Mouse (Mus musculus): ENCODE results near the gene Brinp3.

Brinp3 gene

GRCm38 (mm10) chr1:146494681-146495331 lies at the start of gene Brinp3:
Gene Brinp3 (plus strand): TSS chr1:146494760.
- peak; percentile 60 for DNase-seq

- DNase-seq = peak; percentile 36
Measured at GRCm38 (mm10) chr1:146494221-146494620, 339 bp upstream of the Brinp3 start.

- peak; percentile 46 for DNase-seq
Measured at GRCm38 (mm10) chr1:146495386-146495785, 826 bp downstream of the Brinp3 start.

GRCm38 (mm10) chr1:146497381-146498081 lies 3.0 kb downstream of the Brinp3 start:
- peak; percentile 78 for DNase-seq

GRCm38 (mm10) chr1:146498085-146498779 lies 3.7 kb downstream of the Brinp3 start:
- DNase-seq = peak; percentile 57

GRCm38 (mm10) chr1:146498780-146499114 lies 4.2 kb downstream of the Brinp3 start:
- DNase-seq = no peak

GRCm38 (mm10) chr1:146515377-146515776 lies 20.8 kb downstream of the Brinp3 start:
- no peak for DNase-seq

GRCm38 (mm10) chr1:146523727-146524573 lies 29.4 kb downstream of the Brinp3 start:
- DNase-seq = no peak

- no peak for DNase-seq
Measured at GRCm38 (mm10) chr1:146528572-146528971, 34.0 kb downstream of the Brinp3 start.

GRCm38 (mm10) chr1:146546847-146547428 lies 52.4 kb downstream of the Brinp3 start:
- no peak for DNase-seq

- DNase-seq = no peak
Measured at GRCm38 (mm10) chr1:146556982-146557381, 62.4 kb downstream of the Brinp3 start.

GRCm38 (mm10) chr1:146562144-146562543 lies 67.6 kb downstream of the Brinp3 start:
- DNase-seq = no peak

- no peak for DNase-seq
Measured at GRCm38 (mm10) chr1:146584181-146584580, 89.6 kb downstream of the Brinp3 start.

- DNase-seq = no peak
Measured at GRCm38 (mm10) chr1:146632895-146633294, 138.3 kb downstream of the Brinp3 start.

GRCm38 (mm10) chr1:146657214-146657613 lies 162.7 kb downstream of the Brinp3 start:
- peak; percentile 24 for DNase-seq

- DNase-seq = no peak
Measured at GRCm38 (mm10) chr1:146700724-146701123, 206.2 kb downstream of the Brinp3 start.

GRCm38 (mm10) chr1:146719556-146719955 lies 225.0 kb downstream of the Brinp3 start:
- DNase-seq = no peak

GRCm38 (mm10) chr1:146724784-146725513 lies 230.4 kb downstream of the Brinp3 start:
- DNase-seq = peak; percentile 8

GRCm38 (mm10) chr1:146751066-146751465 lies 256.5 kb downstream of the Brinp3 start:
- no peak for DNase-seq

GRCm38 (mm10) chr1:146783259-146783658 lies 288.7 kb downstream of the Brinp3 start:
- DNase-seq = no peak

GRCm38 (mm10) chr1:146787236-146787635 lies 292.7 kb downstream of the Brinp3 start:
- DNase-seq = no peak

- peak; percentile 25 for DNase-seq
Measured at GRCm38 (mm10) chr1:146792826-146793225, 298.3 kb downstream of the Brinp3 start.

Data from cerebellum, adult 9-11 months (tissue).